Mouse (Mus musculus) lung, adult 2 months (tissue): ENCODE measurements around the gene Tenm4.

Source experiments
- CTCF ChIP-seq: fragments of 200-500 bp; IDR thresholded peaks from 2 replicates; pipeline ENCODE4 v1.5.1; 2011; ENCODE audit warnings: mild to moderate bottlenecking, low read length, control low read depth; ENCODE audit not compliant: insufficient read depth
- POLR2A ChIP-seq: fragments of 200-500 bp; IDR thresholded peaks from 2 replicates; pipeline ENCODE4 v1.6.1; 2011; ENCODE audit warnings: low read depth, mild to moderate bottlenecking, control low read depth, low read length, borderline replicate concordance; ENCODE audit errors: extremely low read depth

DNA sequence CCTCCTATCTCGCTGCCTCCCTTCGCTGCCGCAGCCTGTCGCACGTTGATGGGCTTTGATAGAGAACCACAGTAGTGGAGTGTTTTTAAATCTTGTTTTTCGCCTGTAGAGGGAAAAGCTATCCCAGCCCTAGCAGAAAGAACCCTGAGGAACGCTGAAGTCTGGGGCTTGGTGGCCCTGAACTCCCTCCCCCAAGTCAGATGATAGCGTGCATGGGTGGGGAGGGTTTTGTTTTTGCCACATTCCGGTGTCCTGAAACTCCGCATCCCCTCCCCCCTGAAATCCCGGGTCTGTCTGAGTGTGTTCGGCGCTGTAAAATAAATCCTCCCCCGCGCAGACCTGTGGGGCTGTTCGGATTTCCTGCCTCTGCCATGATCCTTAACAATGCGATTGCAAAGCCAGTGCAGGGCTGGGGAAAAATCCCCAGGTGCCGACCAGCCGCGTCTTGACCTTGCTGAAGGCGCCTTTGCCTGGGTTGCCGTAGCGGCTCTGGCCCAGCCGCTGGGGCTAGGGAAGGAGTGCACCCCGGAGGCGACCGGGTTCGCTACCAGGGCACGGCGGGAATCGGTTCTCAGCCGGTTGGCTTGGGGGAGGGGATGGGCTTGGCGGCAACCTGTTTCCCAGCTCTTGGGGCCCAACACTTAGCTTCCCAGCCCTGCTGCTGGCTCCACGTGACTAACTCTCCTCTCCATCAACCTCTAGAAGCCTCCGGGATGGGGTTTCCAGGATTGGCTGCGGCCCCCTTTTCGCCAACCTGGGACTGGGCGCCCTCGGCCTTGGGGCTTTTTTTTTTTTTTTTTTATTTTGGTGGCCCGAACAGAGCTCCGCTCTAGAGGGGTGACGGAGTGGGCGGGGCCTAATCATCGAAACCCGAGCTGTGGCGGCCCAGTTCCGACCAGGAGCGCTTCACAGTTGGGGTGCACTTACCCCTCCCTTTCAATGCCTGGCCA lies 41.8 kb downstream of the Tenm4 start:
- no peak for TF ChIP-seq CTCF
- TF ChIP-seq POLR2A: no peak
